Comparison of ENCODE assay signal across 10 mouse cellular contexts in the genomic region with DNA sequence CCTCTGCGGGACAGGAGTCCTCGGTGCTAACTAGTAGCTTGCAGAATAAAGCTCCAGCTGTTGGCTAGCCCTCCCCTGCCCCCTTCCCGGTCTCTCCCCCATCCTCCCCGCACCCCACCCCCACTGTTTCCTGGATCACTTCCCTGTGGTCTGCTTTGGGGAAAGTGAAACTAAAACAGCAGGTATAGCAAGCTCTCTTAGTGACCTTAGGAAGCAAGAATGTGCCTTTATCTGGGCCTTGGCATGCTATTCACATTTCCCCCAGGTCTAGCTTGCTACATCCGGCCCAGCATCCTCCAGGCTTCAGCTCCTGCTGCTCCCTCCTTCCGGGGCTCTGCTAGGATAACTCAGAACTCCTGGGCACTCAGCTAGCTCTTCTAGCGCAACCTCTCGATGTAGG. TPM values are rescaled to one million over a fixed set of nuclear protein-coding genes. Genes with fewer than 3 reads are reported as not detected.
DNase-seq lines count a peak whose midpoint lies in the region; ATAC-seq lines count a peak whose summit lies in the region.
"Had no signal": no experiment of that assay in that cellular context is flagged by ENCODE, and none has a peak within 500 bp of the region (broad histone marks: within the 10 kb centered on the region; RNA-seq: fewer than 3 reads in every experiment).

No protein-coding gene starts in this region.

- DNase-seq in heart, embryonic 10.5 days (ENCODE audit: low spot score) = no peak
- peak; percentile 26 to 47 for DNase-seq in kidney, postnatal 4 days
- DNase-seq in frontal cortex, postnatal 36 days (ENCODE audit: low spot score in 2 of 2) = no peak
- DNase-seq: forebrain, postnatal 0 days; thymus, adult 18-20 months had no signal

- H3K4me3 ChIP-seq in neural tube, embryonic 12.5 days = no peak overlapping the region
- H3K4me3 ChIP-seq in neural tube, embryonic 15.5 days (replicated peaks) = no peak overlapping the region
- peak overlapping the region; percentile 39 for H3K4me3 ChIP-seq in heart, embryonic 10.5 days
- 0 out of 2 replicates have a peak overlapping the region, but pooled peaks have one; percentile 6 for H3K4me3 ChIP-seq in stomach, embryonic 16.5 days (replicated peaks; ENCODE audit: low read length)

- 0 out of 2 replicates have a peak overlapping the region, but pooled peaks have one; percentile 12 for H3K4me2 ChIP-seq in neural tube, embryonic 12.5 days (replicated peaks)
- no peak overlapping the region; the same call in 1 of the 2 replicates for H3K4me2 ChIP-seq in neural tube, embryonic 15.5 days
- H3K4me2 ChIP-seq in stomach, embryonic 16.5 days (ENCODE audit: low read depth, low read length) = peak overlapping the region; percentile 30; the same call in 1 of the 2 replicates

- WGBS in neural tube, embryonic 12.5 days = 27% methylated on average over 8 of the region's 8 CpGs
- 26% methylated on average over 8 of the region's 8 CpGs for WGBS in neural tube, embryonic 15.5 days
- WGBS in heart, embryonic 10.5 days = 9% methylated on average over 8 of the region's 8 CpGs
- 10% methylated on average over 8 of the region's 8 CpGs for WGBS in stomach, embryonic 16.5 days

- ATAC-seq in neural tube, embryonic 12.5 days (ENCODE audit: low FRiP score, low read depth) = no peak
- no peak for ATAC-seq in neural tube, embryonic 15.5 days (ENCODE audit: low FRiP score)
- ATAC-seq in stomach, embryonic 16.5 days (ENCODE audit: insufficient read depth, low FRiP score) = 0 out of 2 replicates have a peak, but pooled peaks have one; percentile 11
- ATAC-seq in monocyte, adult 5-6 weeks (replicated peaks; ENCODE audit: insufficient number of reproducible peaks, low FRiP score, low TSS enrichment, poor library complexity, severe bottlenecking) = no peak
- ATAC-seq in megakaryocyte-erythroid progenitor cell, adult 5-6 weeks (replicated peaks; ENCODE audit: low FRiP score, low TSS enrichment, poor library complexity, severe bottlenecking) = no peak
- ATAC-seq: forebrain, postnatal 0 days had no signal

- H3K9ac ChIP-seq in neural tube, embryonic 12.5 days = no peak overlapping the region
- no peak overlapping the region for H3K9ac ChIP-seq in neural tube, embryonic 15.5 days (replicated peaks)
- 0 out of 2 replicates have a peak overlapping the region, but pooled peaks have one; percentile 10 for H3K9ac ChIP-seq in stomach, embryonic 16.5 days (ENCODE audit: low read length)
- H3K9ac ChIP-seq: forebrain, postnatal 0 days had no signal

- no peak overlapping the region for H3K27ac ChIP-seq in neural tube, embryonic 12.5 days
- H3K27ac ChIP-seq in neural tube, embryonic 15.5 days (replicated peaks) = no peak overlapping the region
- H3K27ac ChIP-seq in heart, embryonic 10.5 days = peak overlapping the region; percentile 70
- H3K27ac ChIP-seq in stomach, embryonic 16.5 days (ENCODE audit: low read length) = no peak overlapping the region

- no peaks in the 10 kb centered on the region for H3K9me3 ChIP-seq in neural tube, embryonic 12.5 days
- no peaks in the 10 kb centered on the region for H3K9me3 ChIP-seq in neural tube, embryonic 15.5 days (replicated peaks)
- no peaks in the 10 kb centered on the region for H3K9me3 ChIP-seq in heart, embryonic 10.5 days
- H3K9me3 ChIP-seq in stomach, embryonic 16.5 days (replicated peaks; ENCODE audit: control insufficient read depth, low read length) = no peaks in the 10 kb centered on the region

- H3K4me1 ChIP-seq in neural tube, embryonic 12.5 days = peaks cover 10% of the 10 kb centered on the region
- peaks cover 5% of the 10 kb centered on the region for H3K4me1 ChIP-seq in neural tube, embryonic 15.5 days
- peaks cover 24% of the 10 kb centered on the region for H3K4me1 ChIP-seq in heart, embryonic 10.5 days
- peaks cover 6% of the 10 kb centered on the region; the same call in 1 of the 2 replicates for H3K4me1 ChIP-seq in stomach, embryonic 16.5 days (ENCODE audit: control insufficient read depth, insufficient read depth, low read length)

- peaks cover 31% of the 10 kb centered on the region for H3K27me3 ChIP-seq in neural tube, embryonic 12.5 days (replicated peaks)
- H3K27me3 ChIP-seq in neural tube, embryonic 15.5 days (replicated peaks) = peaks cover 42% of the 10 kb centered on the region
- H3K27me3 ChIP-seq in heart, embryonic 10.5 days (ENCODE audit: insufficient read depth, poor library complexity, severe bottlenecking) = peaks cover 49% of the 10 kb centered on the region
- H3K27me3 ChIP-seq in stomach, embryonic 16.5 days (ENCODE audit: control insufficient read depth, insufficient read depth, low read length) = no peaks in the 10 kb centered on the region

- no peaks in the 10 kb centered on the region for H3K36me3 ChIP-seq in neural tube, embryonic 12.5 days
- no peaks in the 10 kb centered on the region for H3K36me3 ChIP-seq in neural tube, embryonic 15.5 days
- H3K36me3 ChIP-seq in heart, embryonic 10.5 days = no peaks in the 10 kb centered on the region
- H3K36me3 ChIP-seq in stomach, embryonic 16.5 days (ENCODE audit: control insufficient read depth, insufficient read depth, low read length) = no peaks in the 10 kb centered on the region

RNA-seq across cellular contexts. Expression of gene Pou3f1, which starts 10.0 kb away (rescaled TPM):
- polyA plus RNA-seq in neural tube, embryonic 12.5 days (2016; fragmentation: Nextera tagmentation; extraction: Ambion mirVana) = 25.2 and 25.8 TPM in 2 replicates
- 4.7 and 6.8 TPM in 2 replicates for polyA plus RNA-seq in neural tube, embryonic 15.5 days (2015; fragmentation: Nextera tagmentation; extraction: Ambion mirVana)
- polyA plus RNA-seq in heart, embryonic 10.5 days (2016; fragmentation: Nextera tagmentation; extraction: Ambion mirVana) = 0.10 and 0.35 TPM in 2 replicates
- 0.13 and 0.14 TPM in 2 replicates for polyA plus RNA-seq in stomach, embryonic 16.5 days (2015; fragmentation: Nextera tagmentation; extraction: Ambion mirVana)
- not detected in 3 replicates for total RNA-seq in monocyte, adult 5-6 weeks (2017)
- total RNA-seq in megakaryocyte-erythroid progenitor cell, adult 5-6 weeks (2014; fragmentation: Nextera tagmentation) = not detected in 2 replicates
- total RNA-seq in megakaryocyte-erythroid progenitor cell, adult 5-6 weeks (2017) = 0.23 TPM in 1 of 2 replicates, not detected in the other

RNA-seq across cellular contexts. Expression of gene 3100002H09Rik, which starts 36.0 kb away (rescaled TPM):
- polyA plus RNA-seq in neural tube, embryonic 12.5 days (2016; fragmentation: Nextera tagmentation; extraction: Ambion mirVana) = 0.84 and 1.2 TPM in 2 replicates
- 0.28 and 0.42 TPM in 2 replicates for polyA plus RNA-seq in neural tube, embryonic 15.5 days (2015; fragmentation: Nextera tagmentation; extraction: Ambion mirVana)
- polyA plus RNA-seq in heart, embryonic 10.5 days (2016; fragmentation: Nextera tagmentation; extraction: Ambion mirVana) = 0.20 TPM in 1 of 2 replicates, not detected in the other
- polyA plus RNA-seq in stomach, embryonic 16.5 days (2015; fragmentation: Nextera tagmentation; extraction: Ambion mirVana) = not detected in 2 replicates
- total RNA-seq in monocyte, adult 5-6 weeks (2017) = not detected in 3 replicates
- total RNA-seq in megakaryocyte-erythroid progenitor cell, adult 5-6 weeks (2014; fragmentation: Nextera tagmentation) = not detected in 2 replicates
- not detected in 2 replicates for total RNA-seq in megakaryocyte-erythroid progenitor cell, adult 5-6 weeks (2017)
- total RNA-seq: forebrain, postnatal 0 days had no signal

RNA-seq across cellular contexts. Expression of gene Utp11, which starts 46.8 kb away (rescaled TPM):
- 58.5 and 60.4 TPM in 2 replicates for polyA plus RNA-seq in neural tube, embryonic 12.5 days (2016; fragmentation: Nextera tagmentation; extraction: Ambion mirVana)
- polyA plus RNA-seq in neural tube, embryonic 15.5 days (2015; fragmentation: Nextera tagmentation; extraction: Ambion mirVana) = 41.4 and 47.8 TPM in 2 replicates
- 53.0 and 63.6 TPM in 2 replicates for polyA plus RNA-seq in heart, embryonic 10.5 days (2016; fragmentation: Nextera tagmentation; extraction: Ambion mirVana)
- 85.7 and 88.8 TPM in 2 replicates for polyA plus RNA-seq in stomach, embryonic 16.5 days (2015; fragmentation: Nextera tagmentation; extraction: Ambion mirVana)
- total RNA-seq in monocyte, adult 5-6 weeks (2017) = 28.4 to 46.7 TPM (median 36.0 TPM) in 3 replicates
- 54.9 and 55.0 TPM in 2 replicates for total RNA-seq in megakaryocyte-erythroid progenitor cell, adult 5-6 weeks (2014; fragmentation: Nextera tagmentation)
- total RNA-seq in megakaryocyte-erythroid progenitor cell, adult 5-6 weeks (2017) = 101 and 103 TPM in 2 replicates

RNA-seq across cellular contexts. Expression of gene Fhl3, which starts 53.9 kb away (rescaled TPM):
- polyA plus RNA-seq in neural tube, embryonic 12.5 days (2016; fragmentation: Nextera tagmentation; extraction: Ambion mirVana) = 1.6 and 3.6 TPM in 2 replicates
- polyA plus RNA-seq in neural tube, embryonic 15.5 days (2015; fragmentation: Nextera tagmentation; extraction: Ambion mirVana) = 1.8 and 3.3 TPM in 2 replicates
- polyA plus RNA-seq in heart, embryonic 10.5 days (2016; fragmentation: Nextera tagmentation; extraction: Ambion mirVana) = 3.9 and 5.4 TPM in 2 replicates
- 10.1 and 10.8 TPM in 2 replicates for polyA plus RNA-seq in stomach, embryonic 16.5 days (2015; fragmentation: Nextera tagmentation; extraction: Ambion mirVana)
- total RNA-seq in monocyte, adult 5-6 weeks (2017) = 0.76 to 5.1 TPM in 2 of 3 replicates, not detected in the other
- 3.3 and 5.3 TPM in 2 replicates for total RNA-seq in megakaryocyte-erythroid progenitor cell, adult 5-6 weeks (2014; fragmentation: Nextera tagmentation)
- 0.42 and 4.1 TPM in 2 replicates for total RNA-seq in megakaryocyte-erythroid progenitor cell, adult 5-6 weeks (2017)

Comparison
In these comparisons a context has a peak if more than half of its experiments do, and no peak if none do; other contexts are left out.
1. H3K4me3 ChIP-seq: peak in heart, embryonic 10.5 days (single experiment) and stomach, embryonic 16.5 days (single experiment); none in neural tube, embryonic 12.5 days (single experiment) and neural tube, embryonic 15.5 days (single experiment).
2. DNase-seq: peak in kidney, postnatal 4 days (2 of 2); none in heart, embryonic 10.5 days (single experiment) and frontal cortex, postnatal 36 days (0 of 2).